Mouse (Mus musculus) spleen, postnatal 14 days (tissue): ENCODE measurements around the gene Lekr1.

ENCODE experiments used
- DNase-seq, 2 experiments: peaks; one replicate each; pipeline ENCODE4 v3.0.0; 2021 to 2022; ENCODE audit warnings: low spot score in 2 of 2

Lekr1 gene

DNA sequence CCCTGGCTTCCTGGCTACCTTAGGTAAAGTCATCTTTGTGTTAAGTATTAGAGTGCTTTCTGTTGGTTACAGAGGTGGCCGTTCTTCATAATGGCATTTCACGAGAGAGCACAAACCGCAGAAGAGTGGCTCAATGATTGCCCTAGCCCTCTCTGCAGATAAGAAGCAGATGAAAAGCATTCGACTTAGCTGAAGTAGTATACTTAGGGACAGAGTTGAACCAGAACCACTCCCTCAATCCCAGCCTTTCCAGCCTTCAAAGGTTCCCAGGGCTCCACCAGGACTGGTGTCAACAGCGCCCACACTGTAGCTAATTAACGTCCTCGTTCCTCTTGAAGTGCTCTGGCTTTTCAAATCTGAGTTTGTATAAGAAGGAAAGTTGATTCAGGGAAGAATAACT is 166.4 kb downstream of the Lekr1 start:
- DNase-seq: no peak

DNA sequence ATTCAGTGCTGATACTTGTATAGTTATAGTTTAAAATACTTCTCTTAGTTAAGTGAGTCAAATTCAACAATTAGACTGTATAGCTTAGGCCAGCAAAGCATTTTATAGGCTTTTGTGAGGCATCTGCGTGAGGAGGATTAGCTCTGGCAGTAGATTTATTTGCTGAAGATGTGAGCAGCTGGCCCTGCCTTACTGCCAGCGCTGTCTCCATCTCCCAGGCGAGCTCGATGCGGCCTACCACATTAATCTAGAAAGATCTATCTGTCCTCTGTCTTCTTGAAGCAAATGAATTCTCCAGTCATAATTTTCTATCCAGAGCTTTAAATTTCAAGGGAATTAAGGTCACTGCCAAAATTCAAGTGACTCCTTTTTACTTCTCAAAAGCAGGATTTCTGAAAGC is 170.4 kb downstream of the Lekr1 start:
- no peak for DNase-seq

DNA sequence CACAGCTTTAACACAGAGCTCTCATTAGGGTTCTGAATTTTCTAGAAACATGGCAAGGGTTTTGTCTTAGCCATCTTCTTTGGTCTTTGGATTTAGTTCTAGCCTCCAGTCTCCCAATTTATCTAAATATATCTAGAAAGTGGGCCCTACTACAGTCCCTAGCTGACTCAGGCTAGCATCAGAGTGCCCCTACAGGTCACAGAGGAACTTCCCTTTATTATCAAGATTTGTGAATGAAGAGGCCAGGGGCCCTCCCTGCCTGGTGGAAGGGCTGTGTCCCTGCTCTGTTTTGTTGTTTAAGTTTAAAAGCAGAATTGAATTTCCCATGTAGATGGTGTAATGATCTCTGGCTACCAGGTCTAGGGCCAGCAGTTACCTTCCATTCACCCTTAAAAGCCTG is 173.6 kb downstream of the Lekr1 start:
- DNase-seq: no peak

DNA sequence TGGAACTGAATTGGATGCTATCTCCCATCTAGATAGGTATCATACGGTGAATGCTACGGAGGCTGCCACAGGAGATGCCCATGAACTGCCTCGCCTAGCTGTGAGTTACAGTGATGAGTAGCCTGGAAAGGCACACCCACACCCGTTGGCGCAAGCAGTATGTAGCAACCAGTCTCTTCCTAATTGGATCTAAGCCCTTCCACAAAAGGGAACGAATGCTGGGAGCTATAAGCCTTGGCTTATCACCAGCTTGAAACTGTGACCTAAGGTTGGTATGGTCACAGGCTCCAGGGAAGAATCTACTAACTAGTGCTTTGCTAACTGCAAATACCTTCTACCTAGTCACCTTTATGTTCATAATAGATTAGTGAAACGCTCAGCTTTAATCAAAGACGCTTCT is 175.1 kb downstream of the Lekr1 start:
- no peak for DNase-seq

DNA sequence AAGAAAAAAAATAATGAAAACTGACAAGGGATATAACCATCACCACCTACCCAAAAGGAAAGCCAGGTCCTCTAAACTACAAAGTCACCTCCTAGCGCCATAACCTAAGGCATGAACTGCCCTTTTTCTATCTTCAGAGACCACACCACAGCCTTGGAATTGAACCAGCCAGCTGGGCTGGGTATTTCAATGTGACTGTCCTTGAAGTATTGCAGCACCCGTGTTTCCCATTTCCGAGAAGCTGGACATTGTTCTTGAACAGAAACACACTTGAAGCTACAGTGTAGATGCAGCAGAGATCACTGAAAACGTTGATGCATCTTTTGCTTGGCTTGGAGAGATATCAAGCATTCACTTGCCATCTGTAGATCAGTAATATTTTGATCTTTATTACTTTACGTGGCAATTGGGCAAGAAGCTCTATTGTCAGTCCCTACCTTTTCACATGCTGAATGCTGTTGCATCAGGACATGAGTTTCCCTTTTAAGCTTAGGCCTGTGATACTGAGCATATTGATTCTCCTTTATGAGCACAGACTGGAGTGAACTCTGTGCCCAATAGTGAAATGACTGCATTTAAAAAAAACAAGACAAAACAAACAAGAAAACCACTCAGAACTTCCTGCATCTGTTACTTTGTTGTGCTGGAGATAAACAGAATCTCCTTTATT is 176.6 kb downstream of the Lekr1 start:
- no peak for DNase-seq

DNA sequence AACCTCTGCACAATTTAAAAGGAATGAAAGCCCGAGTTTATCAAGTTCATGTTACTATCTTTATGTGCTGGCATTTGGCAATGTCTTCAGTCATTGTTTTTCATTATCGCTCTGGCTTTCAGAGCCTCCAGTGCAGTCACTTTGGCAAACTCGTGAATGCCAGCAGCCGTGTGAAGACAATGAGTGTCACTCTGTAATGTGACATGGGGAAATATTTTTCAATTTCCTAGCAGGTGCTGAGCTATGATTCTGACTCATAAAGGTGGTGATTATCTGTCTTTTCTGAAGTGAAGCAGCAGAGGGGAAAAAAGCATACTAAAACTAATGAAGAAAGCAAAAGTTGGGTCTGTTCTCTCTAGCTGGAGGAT is 177.1 kb downstream of the Lekr1 start:
- no peak for DNase-seq

DNA sequence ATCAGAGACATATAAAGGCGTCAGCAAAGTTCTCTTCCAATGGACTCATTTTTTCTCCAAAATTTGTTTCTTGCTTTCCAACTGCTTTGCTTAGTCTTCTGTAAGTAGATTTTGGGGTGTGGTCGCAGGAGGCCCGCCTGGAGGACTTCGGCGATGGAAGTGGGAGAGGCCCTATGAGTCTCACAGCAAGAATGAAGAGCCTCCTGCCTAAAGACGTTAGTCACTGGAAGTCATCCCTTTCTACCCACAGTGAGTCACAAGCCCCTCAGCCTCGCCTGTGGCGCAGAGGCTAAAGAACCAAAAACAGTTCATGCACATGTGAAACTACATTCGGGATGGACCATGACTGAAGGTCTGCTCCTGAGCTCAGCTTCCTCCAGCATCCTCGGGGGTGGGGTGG is 178.3 kb downstream of the Lekr1 start:
- DNase-seq: no peak

DNA sequence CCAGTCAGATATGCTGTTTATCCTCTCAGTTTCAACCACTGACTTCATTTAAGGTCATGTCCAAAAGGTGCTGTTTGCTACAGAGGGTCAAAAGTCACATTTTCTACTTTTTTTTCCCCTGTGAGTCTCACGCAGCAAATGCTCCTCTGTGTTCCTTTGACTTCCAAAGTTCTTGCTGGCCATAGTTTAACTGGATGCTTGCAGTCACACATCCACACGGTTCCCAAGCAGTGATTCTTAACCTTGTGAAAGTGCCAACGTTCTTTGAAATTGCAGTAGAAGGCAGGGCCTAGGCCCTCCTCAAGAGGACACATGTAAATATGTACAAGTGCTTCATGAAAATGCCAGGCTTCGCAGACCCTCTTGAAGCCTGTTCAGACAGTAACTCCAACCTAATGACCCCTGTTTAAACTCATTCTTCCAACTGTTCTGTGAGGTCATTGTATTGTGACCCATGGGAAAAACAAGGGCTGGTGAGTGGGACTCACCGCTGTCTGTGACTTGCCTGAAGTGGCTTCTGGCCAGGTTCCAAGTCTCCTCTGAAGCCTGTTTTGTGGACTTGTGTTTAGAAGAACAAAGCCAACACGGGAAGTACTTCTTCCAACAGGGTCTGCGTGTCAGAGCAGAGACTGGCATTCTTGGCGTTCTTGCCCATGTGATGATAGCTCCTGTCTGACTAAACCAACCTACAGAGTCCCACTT is 179.0 kb downstream of the Lekr1 start:
- no peak for DNase-seq

DNA sequence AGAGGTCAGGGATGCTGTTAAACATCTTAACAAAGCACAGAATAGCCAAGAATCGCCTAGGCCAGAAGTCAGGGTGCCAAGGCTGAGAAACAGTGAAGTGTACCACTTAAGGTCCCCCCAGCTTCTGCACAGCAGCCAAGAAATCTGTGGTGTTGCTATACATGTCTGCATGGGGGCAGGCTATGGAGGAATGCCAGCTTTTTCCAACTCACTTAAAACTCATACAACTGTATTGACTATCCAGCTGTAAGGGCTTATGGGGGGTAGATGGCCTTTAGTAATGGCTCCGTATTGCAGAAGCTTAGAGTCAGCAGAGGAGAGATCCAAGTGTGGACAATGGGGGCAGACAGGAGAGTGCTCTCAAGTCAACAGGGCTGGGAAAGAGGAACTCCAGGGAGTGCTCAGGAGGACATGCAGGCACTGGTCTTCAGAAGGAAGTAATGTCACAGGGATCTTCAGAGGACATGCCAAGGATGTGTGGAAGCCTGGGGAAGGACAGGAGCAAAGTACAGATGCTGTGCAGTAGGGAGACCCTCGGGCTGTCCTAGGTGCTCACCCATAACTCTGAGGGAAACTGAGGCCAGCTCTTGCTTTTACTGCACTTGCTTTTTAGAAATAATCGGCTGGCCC is 181.2 kb downstream of the Lekr1 start:
- no peak for DNase-seq

DNA sequence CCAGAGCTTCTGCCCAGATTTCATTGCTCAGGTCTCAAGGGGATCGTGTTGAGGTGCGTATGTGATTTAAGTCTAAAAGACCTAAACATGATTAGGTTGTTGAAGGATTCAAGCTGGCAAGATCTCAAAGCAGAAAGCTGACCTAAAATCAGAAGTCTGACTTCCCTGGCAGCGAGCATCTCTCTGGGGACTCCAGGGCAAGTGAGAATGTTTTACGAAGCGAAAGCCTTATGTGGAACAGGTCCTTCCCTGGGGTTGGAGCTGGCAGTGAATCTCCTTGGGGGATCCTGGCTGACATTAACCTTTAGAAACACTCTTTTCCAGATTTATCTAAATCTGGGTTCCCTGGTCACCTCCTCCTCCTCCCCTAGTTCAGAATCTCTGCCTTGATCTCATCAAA is 187.7 kb downstream of the Lekr1 start:
- no peak for DNase-seq

DNA sequence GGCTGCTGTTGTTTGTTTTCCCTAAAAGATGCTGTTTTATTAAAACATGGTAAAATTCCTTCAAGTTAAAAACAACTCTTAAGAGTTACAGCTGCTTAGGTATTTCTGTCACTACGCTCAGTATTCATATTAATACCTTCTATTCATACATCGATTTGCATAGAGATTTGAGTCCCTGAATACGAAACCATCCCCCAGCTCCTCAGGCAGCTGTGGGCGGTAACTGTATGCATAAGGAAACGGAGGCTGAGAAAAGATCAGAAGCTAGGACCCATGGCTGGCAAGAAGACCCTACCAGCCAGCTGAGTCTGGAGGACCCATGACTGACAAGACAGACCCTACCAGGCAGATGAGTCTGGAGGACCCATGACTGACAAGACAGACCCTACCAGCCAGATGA is 189.5 kb downstream of the Lekr1 start:
- no peak for DNase-seq

DNA sequence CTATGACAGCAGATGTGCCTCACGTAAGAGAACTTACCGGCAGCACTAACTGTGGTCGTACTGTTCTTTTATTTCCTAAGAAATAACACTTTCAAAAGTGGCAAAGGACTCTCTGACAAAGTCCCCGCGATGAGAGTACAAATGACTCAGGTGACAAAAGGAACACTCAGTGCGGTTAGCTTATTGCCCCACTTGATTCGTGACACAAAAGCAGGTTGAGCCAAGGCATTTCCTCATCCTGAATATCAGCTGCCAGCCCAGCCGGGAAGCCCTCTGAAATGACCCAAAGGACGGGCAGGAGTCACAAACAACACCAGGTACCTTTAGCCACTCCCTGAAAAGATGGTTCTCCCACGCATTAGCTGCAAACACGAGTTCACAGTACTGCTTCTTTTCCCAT is 192.1 kb downstream of the Lekr1 start:
- no peak for DNase-seq

DNA sequence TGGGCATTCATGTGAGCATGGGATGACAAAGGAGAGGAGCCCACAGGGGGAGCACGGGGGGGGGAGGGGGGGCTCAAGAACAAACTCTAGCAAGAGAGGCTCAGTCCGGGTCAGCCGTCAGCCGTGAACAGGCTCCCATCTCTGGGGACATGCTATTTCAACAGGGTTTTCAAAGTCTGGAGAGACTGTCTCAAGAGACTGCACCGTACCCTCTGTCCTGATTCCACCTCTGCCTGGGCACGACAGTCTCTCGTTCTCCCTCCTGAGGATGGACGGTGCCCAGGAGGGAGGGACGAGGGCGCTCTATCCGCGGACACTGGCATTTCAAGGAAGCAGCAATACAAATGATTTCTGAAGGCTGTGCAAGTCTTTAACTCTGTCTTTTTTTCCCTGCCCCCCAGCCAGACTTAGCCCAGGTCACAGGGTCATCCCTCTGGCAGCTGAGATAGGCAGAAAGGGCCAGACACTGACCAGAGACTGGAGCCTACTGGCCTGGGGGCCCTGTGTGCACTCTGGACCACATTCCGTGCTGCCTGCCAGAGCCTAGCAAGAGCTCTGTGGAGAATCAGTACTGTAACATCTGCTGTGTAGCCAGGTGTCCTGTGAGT is 192.8 kb downstream of the Lekr1 start:
- DNase-seq: no peak

DNA sequence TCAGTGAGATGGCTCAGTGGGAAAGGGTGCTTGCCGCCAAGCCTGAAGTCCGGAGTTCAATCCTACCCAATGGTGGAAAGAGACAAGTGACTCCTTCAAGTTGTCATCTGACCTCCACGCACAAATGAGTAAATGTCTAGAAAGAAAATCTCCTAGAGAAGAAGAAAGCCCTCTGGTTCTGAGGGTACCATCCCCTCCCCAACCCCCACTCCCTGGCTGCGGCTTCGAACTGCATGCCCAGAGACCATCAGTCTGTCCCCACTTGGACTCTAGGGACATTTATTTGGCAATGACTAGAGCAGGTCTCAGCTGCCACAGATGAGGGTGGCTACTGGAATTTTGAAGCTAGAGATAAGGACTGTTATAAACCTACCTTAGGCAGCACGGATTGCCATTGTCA is 193.7 kb downstream of the Lekr1 start:
- no peak for DNase-seq

DNA sequence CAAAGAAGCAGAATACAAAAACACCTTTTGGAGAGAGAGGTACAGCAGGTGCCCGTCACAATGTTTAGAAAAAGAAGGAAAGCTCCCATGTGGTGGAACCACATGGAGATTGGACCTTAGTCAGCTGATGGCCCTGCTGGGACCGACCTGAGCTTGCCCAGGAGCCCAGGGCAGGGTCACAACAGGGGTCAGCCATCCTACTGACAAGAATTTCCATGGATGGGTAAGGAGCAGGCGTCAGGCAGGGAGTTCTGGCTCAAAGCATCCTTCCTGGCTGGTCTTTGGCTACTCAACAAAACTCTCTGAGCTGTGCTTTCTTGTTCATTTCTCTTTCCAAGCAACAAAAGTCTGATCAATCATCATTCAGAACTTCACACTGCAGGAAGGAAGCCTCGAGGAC is 194.9 kb downstream of the Lekr1 start:
- DNase-seq: no peak

DNA sequence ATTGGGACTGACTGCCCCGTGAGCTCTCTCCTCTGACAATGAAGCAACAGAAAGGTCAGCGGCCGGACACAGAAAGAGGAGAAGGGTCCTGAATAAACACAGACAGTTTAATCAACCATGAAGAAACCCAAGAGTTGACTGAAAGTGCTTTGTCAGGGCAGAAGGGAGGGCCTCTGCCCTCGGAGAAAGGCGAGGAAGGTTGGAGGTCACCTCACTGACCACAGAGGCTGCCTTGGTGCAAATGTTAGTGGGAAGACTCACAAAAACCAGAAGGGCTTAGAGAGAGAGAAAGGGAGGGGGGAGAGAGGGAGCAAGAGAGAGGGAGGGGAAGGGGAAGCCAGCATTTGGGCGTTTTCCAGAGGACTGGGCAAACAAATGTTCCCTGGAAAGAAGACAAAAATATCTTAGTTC is 195.4 kb downstream of the Lekr1 start:
- no peak for DNase-seq

DNA sequence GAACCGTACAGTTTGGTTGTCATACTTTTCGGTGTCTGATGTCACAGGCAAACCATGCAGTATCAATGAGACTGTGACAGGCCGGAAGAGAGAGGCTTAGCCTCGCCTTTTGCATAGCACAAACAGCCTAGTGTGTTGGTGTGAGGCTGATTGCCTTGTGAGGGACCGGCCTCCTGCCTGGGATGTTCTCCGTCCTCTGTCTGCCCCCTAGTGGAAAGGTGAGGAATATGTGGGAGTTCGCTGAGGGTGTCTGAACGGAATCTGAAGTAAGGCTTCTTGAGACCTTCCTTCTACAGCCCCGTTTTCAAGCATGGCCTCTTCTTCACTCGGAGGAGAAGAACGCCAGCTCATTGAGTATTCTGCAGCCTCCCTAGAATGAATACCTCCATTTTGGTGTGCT is 197.3 kb downstream of the Lekr1 start:
- DNase-seq: peak; percentile 21 to 61

DNA sequence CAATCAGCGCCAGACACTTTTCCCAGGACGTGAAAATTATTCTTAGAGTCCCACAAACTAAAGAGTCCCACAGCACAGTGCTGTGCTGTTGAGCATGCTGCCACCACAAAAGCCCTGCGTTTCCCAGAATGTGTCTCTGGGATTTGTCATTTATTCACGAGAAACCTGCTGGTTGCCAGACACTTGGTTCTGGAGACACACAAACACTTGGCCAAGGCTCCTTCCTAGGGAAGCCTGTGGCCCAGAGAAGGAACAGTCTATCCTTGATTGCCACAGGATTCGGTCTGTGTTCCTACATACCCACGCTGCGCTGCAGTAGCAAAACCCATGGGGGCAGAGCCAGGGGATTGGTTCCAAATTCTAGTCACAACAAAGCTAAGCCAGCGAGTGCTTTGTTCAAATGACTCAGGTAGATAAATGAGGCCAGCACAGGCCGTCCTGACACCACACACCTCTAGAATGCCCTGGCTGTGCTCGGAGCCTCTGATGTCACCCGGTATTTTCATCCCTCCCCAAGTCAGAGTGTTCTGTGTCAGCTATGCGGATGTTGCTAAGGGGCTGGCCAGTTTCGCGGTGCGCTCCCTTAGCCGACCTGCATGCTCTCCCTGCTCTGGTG is 197.8 kb downstream of the Lekr1 start:
- DNase-seq: no peak

DNA sequence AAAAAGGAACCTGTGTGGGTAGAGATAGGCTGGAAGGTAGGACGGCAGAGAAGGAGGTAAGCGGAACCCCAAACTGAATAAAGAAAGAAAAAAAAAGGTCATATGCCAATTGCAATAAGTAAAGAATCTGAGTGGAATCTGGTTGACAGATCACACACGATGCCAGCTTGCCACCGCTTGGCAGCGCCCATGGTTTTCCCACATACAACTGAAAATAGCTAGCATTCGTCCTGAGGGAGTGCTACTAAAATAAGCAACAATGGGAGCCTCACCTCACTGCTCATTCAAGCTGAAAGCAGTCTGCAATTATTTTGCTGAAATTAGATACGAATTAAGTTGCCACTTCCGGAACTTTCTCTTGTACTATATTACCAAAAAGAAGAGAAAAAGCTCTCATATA is 202.9 kb downstream of the Lekr1 start:
- DNase-seq: no peak

DNA sequence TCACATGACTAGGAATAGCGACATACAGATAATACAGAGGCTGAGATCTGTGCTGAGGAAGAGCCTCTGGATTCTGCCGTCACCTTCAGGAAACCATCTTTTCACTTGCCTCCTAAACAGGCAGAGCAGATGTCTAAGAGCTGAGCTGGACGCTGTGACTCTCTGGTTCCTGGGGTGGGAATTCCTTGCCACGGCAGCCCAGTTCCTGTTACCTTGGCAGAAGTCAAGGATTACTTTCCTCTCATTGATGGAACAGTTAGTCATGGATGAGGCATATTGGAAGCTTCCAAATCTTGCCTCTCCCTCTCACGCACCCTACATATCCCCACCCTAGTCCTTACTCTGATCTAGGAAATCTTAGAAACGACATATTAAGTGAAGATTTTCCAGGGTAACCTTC is 203.7 kb downstream of the Lekr1 start:
- DNase-seq: no peak

DNA sequence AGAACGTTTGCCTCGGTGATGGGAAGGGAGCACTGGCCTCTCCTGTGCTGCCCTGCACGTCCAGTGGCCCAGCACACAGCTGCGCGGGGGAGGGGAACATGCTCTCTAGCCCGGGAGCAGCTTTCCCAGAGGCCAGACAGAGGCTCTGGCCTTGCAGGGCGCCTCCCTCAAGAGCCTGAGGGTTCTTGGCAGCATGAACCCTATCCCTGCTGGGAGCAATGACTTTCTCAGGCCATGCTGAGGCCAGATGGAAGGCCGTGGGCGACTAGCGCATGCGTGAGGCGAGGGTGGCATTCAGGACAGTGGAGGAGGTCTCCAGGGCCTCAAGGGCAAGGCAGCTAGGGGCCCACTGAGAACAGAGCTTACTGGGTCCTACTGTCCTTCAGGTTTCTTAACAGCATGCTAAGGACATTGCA is 205.2 kb downstream of the Lekr1 start:
- no peak for DNase-seq

DNA sequence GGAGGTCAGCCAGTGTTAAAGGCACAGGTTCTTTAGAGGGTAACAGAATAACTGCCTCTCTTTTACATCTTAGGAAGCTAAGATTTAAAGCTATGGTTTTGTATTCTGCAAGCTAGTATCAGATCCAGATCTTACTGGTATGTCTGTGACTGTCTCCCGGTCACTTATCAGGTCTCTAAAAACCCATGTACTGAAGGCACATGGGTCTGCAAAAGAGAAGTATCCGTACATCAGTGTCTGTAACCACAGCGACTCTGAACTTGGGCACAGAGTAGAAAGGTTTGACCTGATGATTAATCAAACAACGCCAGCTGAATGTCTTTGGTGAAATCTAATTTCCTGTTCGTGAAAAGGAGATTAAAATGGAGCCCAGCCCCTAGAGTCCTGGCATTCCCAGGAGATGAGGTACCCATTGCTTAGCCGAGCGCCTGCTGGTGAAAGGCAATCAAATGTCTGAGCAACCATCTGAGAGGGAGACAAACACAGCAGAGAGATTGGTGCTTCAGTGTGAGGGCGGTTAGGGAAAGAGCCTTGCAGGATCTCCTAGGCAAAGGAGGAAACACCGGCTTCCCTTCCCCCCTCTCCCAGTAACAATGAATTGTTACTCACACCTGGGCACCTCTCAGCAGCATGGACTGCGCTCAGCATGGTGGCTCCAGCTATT is 205.7 kb downstream of the Lekr1 start:
- no peak for DNase-seq
